Mouse (Mus musculus) thymus, adult 2 months (tissue): ENCODE data around the gene Cox17. TPM values are rescaled to one million over a fixed set of nuclear protein-coding genes. Genes with fewer than 3 reads are reported as not detected.

ENCODE experiments used
- DNase-seq: peaks from one replicate; pipeline ENCODE4 v3.0.0; 2021
- H3K27ac ChIP-seq: fragments of 200-500 bp; 2 replicates; pipeline ENCODE4 v1.5.1; 2012; ENCODE audit warnings: low read length, control low read depth; ENCODE audit not compliant: control insufficient read depth, insufficient read depth
- H3K27me3 ChIP-seq: fragments of 200-500 bp; 2 replicates; pipeline ENCODE4 v1.6.1; 2012; ENCODE audit warnings: mild to moderate bottlenecking, low read length, moderate library complexity, mixed read lengths; ENCODE audit not compliant: control insufficient read depth, insufficient read depth
- H3K36me3 ChIP-seq: fragments of 200-500 bp; 2 replicates; pipeline ENCODE4 v1.6.1; 2012; ENCODE audit warnings: mild to moderate bottlenecking, low read length, moderate library complexity; ENCODE audit not compliant: control insufficient read depth, insufficient read depth
- H3K4me1 ChIP-seq: fragments of 200-500 bp; replicated peaks from 2 replicates; pipeline ENCODE4 v1.6.1; 2012; ENCODE audit warnings: low read length; ENCODE audit not compliant: control insufficient read depth, insufficient read depth
- H3K4me3 ChIP-seq: fragments of 200-500 bp; 2 replicates; pipeline ENCODE4 v1.5.1; 2012; ENCODE audit warnings: mild to moderate bottlenecking, low read length, control low read depth, moderate library complexity; ENCODE audit not compliant: control insufficient read depth, insufficient read depth
- CTCF ChIP-seq: fragments of 200-500 bp; IDR thresholded peaks from 2 replicates; pipeline ENCODE4 v1.5.1; 2012; ENCODE audit warnings: mild to moderate bottlenecking, control low read depth, low read length, moderate library complexity, borderline replicate concordance; ENCODE audit not compliant: control insufficient read depth, poor library complexity, insufficient read depth; ENCODE audit errors: extremely low read depth
- POLR2A ChIP-seq: fragments of 200-500 bp; IDR thresholded peaks from 2 replicates; pipeline ENCODE4 v1.6.1; 2012; ENCODE audit warnings: mild to moderate bottlenecking, low read length, control low read depth, moderate library complexity; ENCODE audit not compliant: control insufficient read depth, poor library complexity, insufficient read depth; ENCODE audit errors: extremely low read depth
- WGBS: fragments of 180-500 bp; shearing (Covaris S2); methylation state at CpG from one replicate; pipeline ENCODE4 v1.1.7; 2018; 5-methylcytosine and 5-hydroxymethylcytosine counted together
- polyA plus RNA-seq: library from polyadenylated mRNA; depleted of rRNA; stranded (reverse); fragments of >200 nt; gene quantifications from 2 replicates; pipeline ENCODE4 v1.2.3, GENCODE M21; 2012

Gene Cox17
- polyA plus RNA-seq, 1 experiment = 68.7 TPM

DNA sequence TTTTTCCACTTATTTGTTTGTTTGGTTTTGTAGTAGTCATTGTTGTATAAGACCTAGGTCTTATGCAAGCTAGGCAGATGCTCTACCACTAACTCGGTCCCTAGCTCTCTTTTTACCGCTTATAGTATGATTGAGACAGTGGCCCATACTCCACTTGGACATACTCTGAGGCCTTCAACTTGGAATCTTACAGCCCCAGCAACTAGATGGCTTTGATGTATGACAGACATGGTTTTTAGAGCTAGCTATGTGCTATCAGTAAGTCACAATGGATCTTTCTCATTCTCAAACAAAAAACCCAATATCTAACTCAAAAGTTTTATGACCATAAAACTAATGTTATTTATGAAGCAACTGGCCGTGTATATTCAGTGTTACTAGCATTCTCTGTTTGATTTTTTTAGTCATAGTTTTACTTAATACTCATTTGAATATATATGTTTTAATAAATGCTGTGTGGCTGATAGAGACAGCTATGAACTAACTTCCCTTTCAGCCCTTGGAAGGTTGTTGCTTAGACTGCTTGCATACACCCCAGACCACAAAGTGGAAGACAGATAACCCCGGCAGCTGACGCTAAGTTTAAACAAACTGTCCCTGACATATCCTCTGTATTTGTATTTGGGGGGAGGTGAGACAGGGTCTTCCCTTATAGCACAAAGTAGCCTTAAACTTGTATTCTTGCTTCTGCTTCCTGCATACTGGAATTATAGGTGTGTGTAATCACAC is 7.6 kb downstream of the Cox17 start:
- WGBS = 75% methylated on average over 5 of the region's 5 CpGs
- H3K4me3 ChIP-seq = no peak overlapping the region
- H3K36me3 ChIP-seq = peaks cover 32% of the 10 kb centered on the region
- no peak overlapping the region for H3K27ac ChIP-seq
- no peaks in the 10 kb centered on the region for H3K4me1 ChIP-seq
- DNase-seq = no peak
- H3K27me3 ChIP-seq = no peaks in the 10 kb centered on the region
- no peak for TF ChIP-seq POLR2A
- no peak for TF ChIP-seq CTCF

DNA sequence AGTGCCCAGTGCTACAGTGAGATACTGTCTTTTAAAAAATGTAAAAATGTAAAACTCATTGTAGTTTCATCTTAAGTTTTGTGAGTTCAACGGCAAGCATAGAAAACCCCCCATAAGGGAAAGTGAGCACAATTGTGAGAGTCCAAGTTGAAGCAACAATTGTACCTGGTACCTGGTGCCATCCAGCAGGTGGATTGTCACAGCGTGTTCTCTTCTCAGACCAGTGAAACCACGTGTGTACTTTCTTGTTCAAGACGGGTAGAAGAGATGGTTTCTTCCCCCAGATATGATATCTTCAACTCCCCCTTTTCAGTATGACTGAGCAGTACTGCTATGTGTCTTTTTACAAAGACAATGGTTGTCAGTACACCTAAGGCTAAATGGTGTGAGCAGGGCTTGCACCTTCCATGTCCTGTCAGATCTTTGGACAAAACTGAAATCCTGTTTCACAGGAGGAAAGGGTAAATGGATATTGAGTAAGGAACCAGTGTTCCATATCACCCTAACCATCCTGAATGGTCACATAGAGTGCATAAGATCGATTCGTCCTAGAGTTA is 11.5 kb downstream of the Cox17 start:
- TF ChIP-seq CTCF = no peak
- no peak for TF ChIP-seq POLR2A
- no peak for DNase-seq
- no peaks in the 10 kb centered on the region; the same call in 1 of the 2 replicates for H3K4me1 ChIP-seq
- H3K27ac ChIP-seq = no peak overlapping the region
- no peak overlapping the region for H3K4me3 ChIP-seq
- H3K36me3 ChIP-seq = no peaks in the 10 kb centered on the region
- H3K27me3 ChIP-seq = no peaks in the 10 kb centered on the region
- 94% methylated on average over 6 of the region's 6 CpGs for WGBS

DNA sequence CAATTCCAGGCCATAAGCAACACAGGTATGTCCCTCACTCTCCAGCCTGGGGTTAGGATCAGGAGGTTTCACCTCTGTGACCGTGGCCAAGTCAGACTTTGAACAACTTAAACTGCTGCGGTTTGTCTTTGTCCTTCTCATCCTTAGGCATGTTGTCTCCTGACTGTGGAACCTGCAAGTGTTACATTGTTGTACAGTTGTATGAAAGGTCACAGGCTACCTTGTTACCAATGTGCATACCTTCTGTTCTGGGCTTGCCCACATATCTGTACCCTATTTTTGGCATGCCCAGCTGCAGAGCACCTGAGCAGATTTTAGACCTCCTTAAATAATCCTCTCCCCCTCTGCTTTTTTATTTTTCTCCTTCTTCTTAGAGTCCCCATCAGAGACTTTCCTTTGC is 12.4 kb downstream of the Cox17 start:
- H3K36me3 ChIP-seq = no peaks in the 10 kb centered on the region
- no peak overlapping the region for H3K27ac ChIP-seq
- TF ChIP-seq CTCF (no peak), POLR2A (no peak)
- no peak for DNase-seq
- H3K27me3 ChIP-seq = no peaks in the 10 kb centered on the region
- H3K4me1 ChIP-seq = no peaks in the 10 kb centered on the region; the same call in 1 of the 2 replicates
- H3K4me3 ChIP-seq = no peak overlapping the region
- 95% methylated on average over 2 of the region's 2 CpGs for WGBS

GRCm38 (mm10) chr16:38359857-38360256 is 13.1 kb downstream of the Cox17 start:
- TF ChIP-seq CTCF (no peak), POLR2A (no peak)
- no peaks in the 10 kb centered on the region; the same call in 1 of the 2 replicates for H3K4me1 ChIP-seq
- H3K27me3 ChIP-seq = no peaks in the 10 kb centered on the region
- WGBS = 75% methylated on average over 3 of the region's 3 CpGs
- H3K4me3 ChIP-seq = no peak overlapping the region
- H3K36me3 ChIP-seq = no peaks in the 10 kb centered on the region
- DNase-seq = no peak
- H3K27ac ChIP-seq = no peak overlapping the region

GRCm38 (mm10) chr16:38360317-38360716 is 13.5 kb downstream of the Cox17 start:
- WGBS = 74% methylated on average over 2 of the region's 2 CpGs
- Histone ChIP-seq H3K36me3 (no peaks in the 10 kb centered on the region), H3K27ac (no peak overlapping the region), H3K4me3 (no peak overlapping the region), H3K27me3 (no peaks in the 10 kb centered on the region), H3K4me1 (no peaks in the 10 kb centered on the region; the same call in 1 of the 2 replicates)
- no peak for DNase-seq
- TF ChIP-seq CTCF (no peak), POLR2A (no peak)

DNA sequence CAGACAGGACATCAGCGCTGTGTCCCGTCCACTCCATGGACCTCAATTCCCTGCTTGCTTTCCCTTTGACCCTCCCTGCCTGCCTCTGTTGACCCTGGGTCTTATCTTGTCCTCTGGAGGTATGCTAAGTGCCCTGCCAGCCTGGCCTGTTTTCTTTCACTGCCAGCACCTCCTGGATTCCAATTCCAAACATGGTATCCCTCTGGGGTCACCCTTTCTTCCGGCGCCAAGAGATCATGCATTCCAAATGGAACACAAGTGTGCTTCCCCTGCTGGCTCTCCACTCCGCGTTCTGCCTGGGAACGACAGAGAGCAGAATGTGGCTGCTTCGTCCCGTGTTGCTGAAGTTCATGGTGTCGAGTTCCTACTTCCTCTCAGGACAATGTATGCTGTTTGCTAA is 15.1 kb downstream of the Cox17 start, which contains the start of gene Popdc2:
TSS of gene Popdc2 (plus strand) at position 277 of the 400 bp plus-strand sequence.
- WGBS = 84% methylated on average over 10 of the region's 10 CpGs
- no peaks in the 10 kb centered on the region for H3K36me3 ChIP-seq
- no peak for DNase-seq

More for the DNA sequence above, 15.1 kb downstream of the Cox17 start, which contains the start of gene Popdc2:
- no peaks in the 10 kb centered on the region for H3K27me3 ChIP-seq
- no peak for TF ChIP-seq POLR2A
- no peak for TF ChIP-seq CTCF
- no peak within 1 kb of the TSS for H3K27ac ChIP-seq
- H3K4me3 ChIP-seq = no peak within 1 kb of the TSS
- H3K4me1 ChIP-seq = no peaks in the 10 kb centered on the region; the same call in 1 of the 2 replicates
